Mouse (Mus musculus): ENCODE data around the gene 1700029H14Rik.

Gene 1700029H14Rik

GRCm38 (mm10) chr8:13503936-13504606 lies 58.2 kb downstream of the 1700029H14Rik start:
- no peaks in the 10 kb centered on the region for H3K36me3 ChIP-seq (ENCODE audit: control insufficient read depth, insufficient read depth, low read length, poor library complexity, severe bottlenecking)
- DNase-seq (ENCODE audit: low read depth, low spot score): no peak
- no peaks in the 10 kb centered on the region for H3K27me3 ChIP-seq (ENCODE audit: control insufficient read depth, insufficient read depth, low read length, poor library complexity, severe bottlenecking)

GRCm38 (mm10) chr8:13501221-13501620 lies 61.0 kb downstream of the 1700029H14Rik start:
- no peaks in the 10 kb centered on the region for H3K36me3 ChIP-seq (ENCODE audit: control insufficient read depth, insufficient read depth, low read length, poor library complexity, severe bottlenecking)
- DNase-seq (ENCODE audit: low read depth, low spot score): no peak

More at GRCm38 (mm10) chr8:13501221-13501620, 61.0 kb downstream of the 1700029H14Rik start:
- no peaks in the 10 kb centered on the region for H3K27me3 ChIP-seq (ENCODE audit: control insufficient read depth, insufficient read depth, low read length, poor library complexity, severe bottlenecking)
